In genomic region chr12:79169173-79169572, GRCm38 (mm10) we compare ENCODE assay signal across 1 mouse cellular context.
TF ChIP-seq lines count a peak whose summit lies in the region.

No protein-coding gene starts in this region.

TF ChIP-seq in CH12.LX, 34 proteins besides CTCF, POLR2A, EP300 and RAD21:
- TF ChIP-seq JUN (IDR thresholded peaks at IDR 0.05; ENCODE audit: insufficient read depth, low read depth, low read length) (no peak), HCFC1 (IDR thresholded peaks at IDR 0.05; ENCODE audit: low read depth, low read length) (no peak), POLR2AphosphoS2 (IDR thresholded peaks at IDR 0.05; ENCODE audit: low read depth, low read length) (no peak), SMC3 (IDR thresholded peaks at IDR 0.05; ENCODE audit: low read depth, low read length) (peak; percentile 24), NRF1 (IDR thresholded peaks at IDR 0.05; ENCODE audit: low read depth, low read length) (no peak), UBTF (IDR thresholded peaks at IDR 0.05; ENCODE audit: low read depth, low read length) (no peak), ETS1 (conservative IDR thresholded peaks at IDR 0.05; ENCODE audit: low read depth, low read length) (no peak)
